Mouse (Mus musculus): Measurements from ENCODE around the gene Tmtc2. TPM values are rescaled to one million over a fixed set of nuclear protein-coding genes. Genes with fewer than 3 reads are reported as not detected.
A peak's percentile ranks its signal among the peaks of the same experiment; 100 is the strongest.

The Tmtc2 gene
- polyA plus RNA-seq, 1 experiment from 2014 or later = 10.9 TPM

- H3K9ac ChIP-seq (replicated peaks) = no peak overlapping the region
- no peak for ATAC-seq (ENCODE audit: low FRiP score, low read depth)
- H3K4me3 ChIP-seq = no peak overlapping the region
- H3K27me3 ChIP-seq = no peaks in the 10 kb centered on the region
- no peaks in the 10 kb centered on the region for H3K36me3 ChIP-seq
- H3K27ac ChIP-seq (replicated peaks) = 0 out of 2 replicates have a peak overlapping the region, but pooled peaks have one; percentile 6
- 72% methylated on average over 3 of the region's 3 CpGs for WGBS
- no peaks in the 10 kb centered on the region for H3K9me3 ChIP-seq
- no peak overlapping the region for H3K4me2 ChIP-seq (replicated peaks)
- 0 out of 2 replicates have a peak, but pooled peaks cover 3% of the 10 kb centered on the region for H3K4me1 ChIP-seq
Observed at GRCm38 (mm10) chr10:105430885-105431284, 143.4 kb downstream of the Tmtc2 start.

GRCm38 (mm10) chr10:105430232-105430631 is 144.0 kb downstream of the Tmtc2 start:
- no peak overlapping the region for H3K4me2 ChIP-seq (replicated peaks)
- no peak overlapping the region for H3K9ac ChIP-seq (replicated peaks)
- no peaks in the 10 kb centered on the region for H3K27me3 ChIP-seq
- no peak overlapping the region for H3K4me3 ChIP-seq
- H3K9me3 ChIP-seq = no peaks in the 10 kb centered on the region
- no peak overlapping the region for H3K27ac ChIP-seq (replicated peaks)
- H3K4me1 ChIP-seq = 0 out of 2 replicates have a peak, but pooled peaks cover 3% of the 10 kb centered on the region
- 74% methylated on average over 5 of the region's 5 CpGs for WGBS
- ATAC-seq (ENCODE audit: low FRiP score, low read depth) = no peak
- H3K36me3 ChIP-seq = no peaks in the 10 kb centered on the region

DNA sequence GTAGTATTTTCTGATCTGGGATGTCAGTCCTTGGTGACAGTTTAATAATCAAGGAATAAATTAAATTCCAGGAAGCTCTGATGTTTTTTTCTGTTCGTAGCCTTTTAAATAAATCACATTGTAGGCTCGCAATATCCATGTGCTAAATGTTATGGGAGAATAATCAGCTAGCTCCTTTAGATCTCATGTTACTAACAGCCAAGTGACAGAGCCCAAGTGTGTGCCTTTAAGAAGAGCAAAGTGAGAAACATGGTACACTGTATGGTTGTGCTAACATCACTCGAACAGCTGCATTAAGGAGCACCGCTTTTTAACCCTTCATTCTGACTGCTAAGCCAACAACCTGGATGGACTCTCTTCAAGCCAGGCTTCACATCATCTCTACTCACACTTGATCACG is 146.2 kb downstream of the Tmtc2 start:
- H3K36me3 ChIP-seq = no peaks in the 10 kb centered on the region
- ATAC-seq (ENCODE audit: low FRiP score, low read depth) = no peak
- no peak overlapping the region for H3K4me3 ChIP-seq
- H3K4me2 ChIP-seq (replicated peaks) = no peak overlapping the region
- 78% methylated on average over 5 of the region's 5 CpGs for WGBS
- no peak overlapping the region for H3K27ac ChIP-seq (replicated peaks)
- no peak overlapping the region for H3K9ac ChIP-seq (replicated peaks)
- no peaks in the 10 kb centered on the region for H3K27me3 ChIP-seq
- no peaks in the 10 kb centered on the region for H3K9me3 ChIP-seq
- H3K4me1 ChIP-seq = 0 out of 2 replicates have a peak, but pooled peaks cover 3% of the 10 kb centered on the region

DNA sequence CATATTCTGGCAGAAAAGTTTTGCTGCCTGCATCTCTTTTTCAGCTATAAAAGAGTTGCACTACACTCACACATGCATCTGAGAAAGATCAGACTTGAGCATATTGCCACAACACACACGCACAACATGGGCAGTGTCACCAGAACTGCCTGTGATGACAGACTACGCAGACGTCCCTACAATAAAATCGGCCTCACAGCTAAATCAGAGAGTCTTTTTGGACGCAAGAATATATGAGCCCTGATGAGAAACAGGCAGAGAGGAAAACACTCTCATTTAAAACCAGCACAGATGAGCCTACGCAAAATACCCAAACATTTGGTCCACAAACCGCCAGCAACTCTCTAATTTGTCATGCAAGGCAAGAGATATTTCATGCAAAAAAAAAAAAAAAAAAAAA is 146.6 kb downstream of the Tmtc2 start:
- Histone ChIP-seq H3K27me3 (no peaks in the 10 kb centered on the region), H3K36me3 (no peaks in the 10 kb centered on the region), H3K4me2 (replicated peaks) (no peak overlapping the region), H3K9ac (replicated peaks) (no peak overlapping the region), H3K27ac (replicated peaks) (no peak overlapping the region), H3K9me3 (no peaks in the 10 kb centered on the region), H3K4me1 (0 out of 2 replicates have a peak, but pooled peaks cover 3% of the 10 kb centered on the region), H3K4me3 (no peak overlapping the region)
- no peak for ATAC-seq (ENCODE audit: low FRiP score, low read depth)
- WGBS = 88% methylated on average over 7 of the region's 7 CpGs

DNA sequence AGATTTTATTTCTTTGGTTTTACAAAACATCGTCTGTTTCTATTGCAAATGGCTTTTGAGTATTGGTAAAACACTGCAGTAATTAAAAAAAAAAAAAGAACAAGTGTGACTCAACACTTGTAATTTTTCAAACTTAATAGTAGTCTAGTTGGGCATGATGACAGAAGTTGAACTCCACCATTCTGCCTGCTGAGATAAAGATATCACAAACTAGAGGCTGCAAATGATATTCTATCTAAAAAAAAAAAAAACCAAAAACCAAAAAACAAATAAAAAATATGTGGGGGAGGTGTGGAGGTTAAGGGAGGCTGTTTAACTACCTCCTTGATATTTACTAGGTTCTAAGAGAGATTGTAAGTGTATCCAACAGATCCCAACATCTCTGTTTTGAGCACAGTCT is 149.2 kb downstream of the Tmtc2 start:
- no peak overlapping the region for H3K9ac ChIP-seq (replicated peaks)
- H3K36me3 ChIP-seq = no peaks in the 10 kb centered on the region
- ATAC-seq (ENCODE audit: low FRiP score, low read depth) = no peak
- H3K4me1 ChIP-seq = no peaks in the 10 kb centered on the region
- no peak overlapping the region for H3K4me3 ChIP-seq
- no peaks in the 10 kb centered on the region for H3K9me3 ChIP-seq
- WGBS = 94% methylated on average over 1 of the region's 1 CpGs
- no peak overlapping the region for H3K4me2 ChIP-seq (replicated peaks)
- H3K27ac ChIP-seq (replicated peaks) = no peak overlapping the region
- no peaks in the 10 kb centered on the region for H3K27me3 ChIP-seq

GRCm38 (mm10) chr10:105423187-105423586 is 151.1 kb downstream of the Tmtc2 start:
- peak; percentile 38; the same call in 1 of the 2 replicates for ATAC-seq (ENCODE audit: low FRiP score, low read depth)
- no peak overlapping the region for H3K4me2 ChIP-seq (replicated peaks)
- H3K4me3 ChIP-seq = no peak overlapping the region
- H3K4me1 ChIP-seq = no peaks in the 10 kb centered on the region
- WGBS = 55% methylated on average over 3 of the region's 3 CpGs
- no peaks in the 10 kb centered on the region for H3K9me3 ChIP-seq
- H3K27me3 ChIP-seq = no peaks in the 10 kb centered on the region
- no peaks in the 10 kb centered on the region for H3K36me3 ChIP-seq
- no peak overlapping the region for H3K27ac ChIP-seq (replicated peaks)
- H3K9ac ChIP-seq (replicated peaks) = no peak overlapping the region

GRCm38 (mm10) chr10:105417845-105418383 is 156.3 kb downstream of the Tmtc2 start:
- Histone ChIP-seq H3K9ac (replicated peaks) (no peak overlapping the region), H3K27me3 (no peaks in the 10 kb centered on the region), H3K36me3 (no peaks in the 10 kb centered on the region), H3K4me3 (no peak overlapping the region), H3K27ac (replicated peaks) (no peak overlapping the region), H3K9me3 (no peaks in the 10 kb centered on the region), H3K4me2 (replicated peaks) (no peak overlapping the region), H3K4me1 (no peaks in the 10 kb centered on the region)
- 84% methylated on average over 15 of the region's 15 CpGs for WGBS
- no peak for ATAC-seq (ENCODE audit: low FRiP score, low read depth)

- Histone ChIP-seq H3K9ac (replicated peaks) (no peak overlapping the region), H3K27me3 (no peaks in the 10 kb centered on the region), H3K27ac (replicated peaks) (no peak overlapping the region), H3K4me3 (no peak overlapping the region), H3K9me3 (no peaks in the 10 kb centered on the region), H3K4me1 (no peaks in the 10 kb centered on the region), H3K36me3 (no peaks in the 10 kb centered on the region), H3K4me2 (replicated peaks) (no peak overlapping the region)
- 79% methylated on average over 4 of the region's 4 CpGs for WGBS
- no peak for ATAC-seq (ENCODE audit: low FRiP score, low read depth)
Observed at GRCm38 (mm10) chr10:105416601-105417000, 157.7 kb downstream of the Tmtc2 start.

- 0 out of 2 replicates have a peak, but pooled peaks cover 4% of the 10 kb centered on the region for H3K4me1 ChIP-seq
- no peak overlapping the region for H3K9ac ChIP-seq (replicated peaks)
- H3K36me3 ChIP-seq = no peaks in the 10 kb centered on the region
- H3K27ac ChIP-seq (replicated peaks) = no peak overlapping the region
- H3K4me3 ChIP-seq = no peak overlapping the region
- ATAC-seq (ENCODE audit: low FRiP score, low read depth) = no peak
- WGBS = 94% methylated on average over 4 of the region's 4 CpGs
- no peaks in the 10 kb centered on the region for H3K27me3 ChIP-seq
- no peaks in the 10 kb centered on the region for H3K9me3 ChIP-seq
- H3K4me2 ChIP-seq (replicated peaks) = no peak overlapping the region
Observed at GRCm38 (mm10) chr10:105405856-105406527, 168.3 kb downstream of the Tmtc2 start.

DNA sequence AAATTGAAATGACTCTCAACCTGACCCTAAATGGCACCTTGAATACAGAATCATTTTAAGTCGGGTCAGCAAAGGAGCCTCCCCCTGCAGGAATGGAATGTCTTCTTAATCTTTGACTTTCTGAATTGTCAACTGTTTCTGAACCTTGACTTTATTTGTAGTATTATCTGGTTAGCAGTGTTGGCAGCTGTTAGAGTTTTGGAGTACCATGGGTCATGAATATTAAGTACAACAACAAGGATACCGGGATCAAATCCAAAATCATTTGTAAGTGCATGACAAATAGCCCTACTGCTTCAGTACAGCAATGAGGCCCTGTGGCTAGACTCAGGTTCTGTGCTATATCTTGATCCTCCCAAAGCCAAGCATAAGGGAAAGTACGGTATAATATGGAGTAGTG is 170.3 kb downstream of the Tmtc2 start:
- no peaks in the 10 kb centered on the region for H3K27me3 ChIP-seq
- no peak overlapping the region for H3K4me2 ChIP-seq (replicated peaks)
- H3K4me1 ChIP-seq = 0 out of 2 replicates have a peak, but pooled peaks cover 4% of the 10 kb centered on the region
- WGBS = 88% methylated on average over 3 of the region's 3 CpGs
- H3K27ac ChIP-seq (replicated peaks) = no peak overlapping the region
- H3K9me3 ChIP-seq = no peaks in the 10 kb centered on the region
- no peak overlapping the region for H3K4me3 ChIP-seq
- no peak for ATAC-seq (ENCODE audit: low FRiP score, low read depth)
- no peak overlapping the region for H3K9ac ChIP-seq (replicated peaks)
- H3K36me3 ChIP-seq = no peaks in the 10 kb centered on the region

GRCm38 (mm10) chr10:105402481-105402779 is 171.8 kb downstream of the Tmtc2 start:
- no peaks in the 10 kb centered on the region for H3K36me3 ChIP-seq
- H3K9me3 ChIP-seq = no peaks in the 10 kb centered on the region
- H3K27me3 ChIP-seq = no peaks in the 10 kb centered on the region
- WGBS = 40% methylated on average over 5 of the region's 5 CpGs
- H3K4me1 ChIP-seq = 0 out of 2 replicates have a peak, but pooled peaks cover 4% of the 10 kb centered on the region
- H3K4me2 ChIP-seq (replicated peaks) = peak overlapping the region; percentile 7; the same call in 1 of the 2 replicates
- ATAC-seq (ENCODE audit: low FRiP score, low read depth) = peak; percentile 63; the same call in 1 of the 2 replicates
- H3K9ac ChIP-seq (replicated peaks) = no peak overlapping the region
- H3K27ac ChIP-seq (replicated peaks) = no peak overlapping the region
- H3K4me3 ChIP-seq = no peak overlapping the region

- H3K4me2 ChIP-seq (replicated peaks) = peak overlapping the region; percentile 7; the same call in 1 of the 2 replicates
- 75% methylated on average over 11 of the region's 11 CpGs for WGBS
- ATAC-seq (ENCODE audit: low FRiP score, low read depth) = peak; percentile 64; the same call in 1 of the 2 replicates
Observed at GRCm38 (mm10) chr10:105401754-105402480, 172.3 kb downstream of the Tmtc2 start.

More at GRCm38 (mm10) chr10:105401754-105402480, 172.3 kb downstream of the Tmtc2 start:
- Histone ChIP-seq H3K4me1 (0 out of 2 replicates have a peak, but pooled peaks cover 4% of the 10 kb centered on the region), H3K4me3 (no peak overlapping the region), H3K27ac (replicated peaks) (no peak overlapping the region), H3K36me3 (no peaks in the 10 kb centered on the region), H3K9ac (replicated peaks) (no peak overlapping the region), H3K27me3 (no peaks in the 10 kb centered on the region), H3K9me3 (no peaks in the 10 kb centered on the region)

All from midbrain, embryonic 12.5 days (tissue).